ENCODE assay signal across 24 mouse cellular contexts in genomic region chr3:81279266-81279665, GRCm38 (mm10).
DNase-seq lines count a peak whose midpoint lies in the region; ATAC-seq and TF ChIP-seq lines count a peak whose summit lies in the region.
"Had no signal": no experiment of that assay in that cellular context is flagged by ENCODE, and none has a peak within 500 bp of the region (broad histone marks: within the 10 kb centered on the region; RNA-seq: fewer than 3 reads in every experiment).

No protein-coding gene starts in this region.

- no peak overlapping the region for H3K4me2 ChIP-seq in hindbrain, embryonic 16.5 days (ENCODE audit: low read length)
- no peak overlapping the region for H3K4me2 ChIP-seq in hindbrain, embryonic 14.5 days (replicated peaks)
- H3K4me2 ChIP-seq in midbrain, postnatal 0 days (ENCODE audit: low read depth, low read length, poor library complexity, severe bottlenecking) = no peak overlapping the region
- H3K4me2 ChIP-seq in midbrain, embryonic 16.5 days (ENCODE audit: low read length) = no peak overlapping the region
- H3K4me2 ChIP-seq: forebrain, embryonic 13.5 days; heart, embryonic 11.5 days; hindbrain, embryonic 13.5 days; intestine, embryonic 15.5 days had no signal

- no peaks in the 10 kb centered on the region for H3K27me3 ChIP-seq in hindbrain, embryonic 16.5 days (replicated peaks; ENCODE audit: control insufficient read depth, insufficient read depth, low read length)
- no peaks in the 10 kb centered on the region for H3K27me3 ChIP-seq in hindbrain, embryonic 14.5 days (ENCODE audit: control insufficient read depth, insufficient read depth, low read length)
- H3K27me3 ChIP-seq in midbrain, postnatal 0 days (ENCODE audit: insufficient read depth, low read length) = no peaks in the 10 kb centered on the region
- no peaks in the 10 kb centered on the region for H3K27me3 ChIP-seq in midbrain, embryonic 16.5 days (ENCODE audit: control insufficient read depth, insufficient read depth, low read depth, low read length)
- H3K27me3 ChIP-seq: CH12.LX; forebrain, embryonic 13.5 days; hindbrain, embryonic 13.5 days; intestine, embryonic 15.5 days had no signal

- H3K9me3 ChIP-seq in hindbrain, embryonic 16.5 days (ENCODE audit: control insufficient read depth, low read length) = no peaks in the 10 kb centered on the region
- H3K9me3 ChIP-seq in hindbrain, embryonic 14.5 days (ENCODE audit: control insufficient read depth, low read length) = no peaks in the 10 kb centered on the region
- H3K9me3 ChIP-seq in midbrain, postnatal 0 days (ENCODE audit: low read length) = no peaks in the 10 kb centered on the region
- no peaks in the 10 kb centered on the region for H3K9me3 ChIP-seq in midbrain, embryonic 16.5 days (replicated peaks; ENCODE audit: control insufficient read depth, low read length, poor library complexity, severe bottlenecking)
- H3K9me3 ChIP-seq: forebrain, embryonic 10.5 days; forebrain, embryonic 13.5 days; hindbrain, embryonic 13.5 days; intestine, embryonic 15.5 days had no signal

- peak; percentile 52 to 55 for DNase-seq in cerebellum, postnatal 10 days
- no peak for DNase-seq in cerebellum, adult 11 months
- no peak for DNase-seq in hindbrain, embryonic 14.5 days (ENCODE audit: low spot score)
- DNase-seq in midbrain, postnatal 0 days (ENCODE audit: low spot score) = peak; percentile 52
- DNase-seq: adrenal gland, postnatal 10 days; adrenal gland, postnatal 36 days; B cell, adult 2 months; cerebellum, adult 18-20 months; gastrocnemius, postnatal 10 days; gastrocnemius, postnatal 36 days; heart, adult 11 months; kidney, adult 11 months; kidney, adult 8-10 months had no signal

- no peak overlapping the region for H3K4me3 ChIP-seq in hindbrain, embryonic 16.5 days (ENCODE audit: low read length)
- H3K4me3 ChIP-seq in hindbrain, embryonic 14.5 days (replicated peaks; ENCODE audit: low read length) = no peak overlapping the region
- H3K4me3 ChIP-seq in midbrain, postnatal 0 days (ENCODE audit: low read depth, low read length) = no peak overlapping the region
- no peak overlapping the region for H3K4me3 ChIP-seq in midbrain, embryonic 16.5 days (ENCODE audit: low read depth, low read length)
- H3K4me3 ChIP-seq: forebrain, embryonic 10.5 days; forebrain, embryonic 13.5 days; hindbrain, embryonic 13.5 days; intestine, embryonic 15.5 days had no signal

- H3K27ac ChIP-seq in hindbrain, embryonic 16.5 days (ENCODE audit: low read depth, low read length) = no peak overlapping the region
- no peak overlapping the region for H3K27ac ChIP-seq in hindbrain, embryonic 14.5 days
- no peak overlapping the region for H3K27ac ChIP-seq in midbrain, postnatal 0 days (ENCODE audit: low read depth, low read length)
- H3K27ac ChIP-seq in midbrain, embryonic 16.5 days (ENCODE audit: low read length) = no peak overlapping the region
- H3K27ac ChIP-seq: forebrain, embryonic 10.5 days; forebrain, embryonic 13.5 days; hindbrain, embryonic 13.5 days; intestine, embryonic 15.5 days had no signal

- WGBS in hindbrain, embryonic 16.5 days = 52% methylated on average over 2 of the region's 2 CpGs
- 68% methylated on average over 2 of the region's 2 CpGs for WGBS in hindbrain, embryonic 14.5 days
- WGBS in midbrain, postnatal 0 days = 62% methylated on average over 2 of the region's 2 CpGs
- WGBS in midbrain, embryonic 16.5 days = 64% methylated on average over 2 of the region's 2 CpGs

- no peak overlapping the region for H3K9ac ChIP-seq in hindbrain, embryonic 16.5 days (ENCODE audit: low read depth, low read length)
- H3K9ac ChIP-seq in hindbrain, embryonic 14.5 days = no peak overlapping the region
- no peak overlapping the region for H3K9ac ChIP-seq in midbrain, postnatal 0 days (replicated peaks; ENCODE audit: low read length, poor library complexity, severe bottlenecking)
- no peak overlapping the region for H3K9ac ChIP-seq in midbrain, embryonic 16.5 days (ENCODE audit: low read depth, low read length)
- H3K9ac ChIP-seq: forebrain, embryonic 13.5 days; hindbrain, embryonic 13.5 days; intestine, embryonic 15.5 days had no signal

- no peak for TF ChIP-seq CTCF in midbrain, postnatal 0 days (IDR thresholded peaks at IDR 0.05)

- H3K4me1 ChIP-seq in hindbrain, embryonic 16.5 days (ENCODE audit: control insufficient read depth, insufficient read depth, low read depth, low read length) = no peaks in the 10 kb centered on the region
- no peaks in the 10 kb centered on the region for H3K4me1 ChIP-seq in hindbrain, embryonic 14.5 days (replicated peaks; ENCODE audit: control insufficient read depth, insufficient read depth, low read length)
- no peaks in the 10 kb centered on the region for H3K4me1 ChIP-seq in midbrain, postnatal 0 days (ENCODE audit: insufficient read depth, low read length)
- no peaks in the 10 kb centered on the region for H3K4me1 ChIP-seq in midbrain, embryonic 16.5 days (ENCODE audit: control insufficient read depth, insufficient read depth, low read length)
- H3K4me1 ChIP-seq: forebrain, embryonic 10.5 days; forebrain, embryonic 13.5 days; hindbrain, embryonic 13.5 days; intestine, embryonic 15.5 days had no signal

- no peaks in the 10 kb centered on the region for H3K36me3 ChIP-seq in hindbrain, embryonic 16.5 days (ENCODE audit: control insufficient read depth, insufficient read depth, low read length)
- no peaks in the 10 kb centered on the region for H3K36me3 ChIP-seq in hindbrain, embryonic 14.5 days (replicated peaks; ENCODE audit: control insufficient read depth, insufficient read depth)
- H3K36me3 ChIP-seq in midbrain, postnatal 0 days (ENCODE audit: insufficient read depth, low read length) = no peaks in the 10 kb centered on the region
- H3K36me3 ChIP-seq in midbrain, embryonic 16.5 days (ENCODE audit: control insufficient read depth, insufficient read depth, low read length) = no peaks in the 10 kb centered on the region
- H3K36me3 ChIP-seq: forebrain, embryonic 10.5 days; G1E; hindbrain, embryonic 13.5 days; intestine, embryonic 15.5 days had no signal

- peak; percentile 50; the same call in 1 of the 2 replicates for ATAC-seq in hindbrain, embryonic 16.5 days
- no peak for ATAC-seq in hindbrain, embryonic 14.5 days (ENCODE audit: low FRiP score)
- ATAC-seq in midbrain, postnatal 0 days (ENCODE audit: low FRiP score) = no peak
- ATAC-seq in midbrain, embryonic 16.5 days = no peak
- ATAC-seq: forebrain, embryonic 13.5 days; forebrain, embryonic 16.5 days; intestine, embryonic 15.5 days; Patski had no signal

Comparison
In these comparisons a context has a peak if more than half of its experiments do, and no peak if none do; other contexts are left out.
1. DNase-seq: peak in cerebellum, postnatal 10 days (2 of 2) and midbrain, postnatal 0 days (single experiment); none in cerebellum, adult 11 months (single experiment) and hindbrain, embryonic 14.5 days (single experiment).